Mouse (Mus musculus) cerebellum, adult 2 months (tissue): ENCODE measurements around the gene Mgat4d.

Experiments used
- CTCF ChIP-seq: fragments of 200-500 bp; IDR thresholded peaks from 2 replicates; pipeline ENCODE4 v1.5.1; 2011; ENCODE audit warnings: low read depth, mild to moderate bottlenecking, control low read depth, low read length, moderate library complexity, borderline replicate concordance; ENCODE audit not compliant: insufficient read depth
- POLR2A ChIP-seq: fragments of 200-500 bp; IDR thresholded peaks from 2 replicates; pipeline ENCODE4 v1.6.1; 2011; ENCODE audit warnings: low read length, control low read depth, borderline replicate concordance; ENCODE audit not compliant: insufficient read depth

DNA sequence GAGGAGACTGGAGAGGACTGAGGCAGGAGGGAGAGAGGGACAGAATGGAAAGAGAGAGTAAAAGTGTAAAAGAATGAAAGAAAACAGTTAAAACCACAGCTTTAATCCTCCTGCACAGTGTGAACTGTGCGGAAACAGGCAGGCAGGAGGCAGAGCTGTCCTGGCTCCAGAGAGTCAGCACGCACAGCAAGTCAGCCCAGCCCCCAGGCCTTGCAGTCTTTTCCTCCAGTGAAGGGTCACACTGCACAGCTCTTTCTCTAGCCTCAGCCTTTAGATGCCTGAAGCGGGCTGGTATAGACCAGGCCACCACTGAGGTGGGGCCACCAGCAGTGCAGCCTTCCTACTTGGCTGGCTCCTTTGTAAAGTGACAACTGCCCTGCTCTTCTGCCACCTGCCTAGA, 27.7 kb upstream of the Mgat4d start:
- TF ChIP-seq CTCF (no peak), POLR2A (no peak)
